Mouse (Mus musculus) forebrain, postnatal 0 days (tissue): ENCODE data around the gene Ugt1a9. TPM values are rescaled to one million over a fixed set of nuclear protein-coding genes. Genes with fewer than 3 reads are reported as not detected.
"Not testable (repeated sequence)": the region's sequence is repeated elsewhere in the genome, so short reads cannot be mapped to it uniquely, and the experiment has no call there.

ENCODE experiments used
- ATAC-seq: fragments of 200-750 bp; cut with Nextera tagmentation; 2 replicates; pipeline ENCODE4 v1.8.0; 2017; ENCODE audit warnings: mild to moderate bottlenecking, moderate library complexity
- DNase-seq: peaks from one replicate; pipeline ENCODE4 v3.0.0-alpha.2; 2015
- H3K27ac ChIP-seq: fragments of 300-500 bp; sonication (generic); 2 replicates; pipeline ENCODE4 v1.5.1; 2014; ENCODE audit warnings: low read depth, mild to moderate bottlenecking, antibody characterized with exemption, low read length, moderate library complexity, mixed read lengths
- H3K27me3 ChIP-seq: fragments of 300-500 bp; sonication (generic); 2 replicates; pipeline ENCODE4 v1.6.1; 2014; ENCODE audit warnings: mild to moderate bottlenecking, low read length, mixed read lengths; ENCODE audit not compliant: insufficient read depth
- H3K36me3 ChIP-seq: fragments of 300-500 bp; sonication (generic); 2 replicates; pipeline ENCODE4 v1.6.1; 2014; ENCODE audit warnings: mild to moderate bottlenecking, moderate library complexity; ENCODE audit not compliant: insufficient read depth
- H3K4me1 ChIP-seq: fragments of 300-500 bp; sonication (generic); 2 replicates; pipeline ENCODE4 v1.6.1; 2014; ENCODE audit warnings: antibody characterized with exemption; ENCODE audit not compliant: insufficient read depth
- H3K4me2 ChIP-seq: fragments of 300-500 bp; sonication (generic); 2 replicates; pipeline ENCODE4 v1.6.1; 2014; ENCODE audit warnings: low read depth, mild to moderate bottlenecking, moderate library complexity
- H3K4me3 ChIP-seq: fragments of 300-500 bp; sonication (generic); 2 replicates; pipeline ENCODE4 v1.5.1; 2014; ENCODE audit warnings: low read depth, low read length, mixed read lengths
- H3K9ac ChIP-seq: fragments of 300-500 bp; sonication (generic); 2 replicates; pipeline ENCODE4 v1.6.1; 2014; ENCODE audit warnings: mild to moderate bottlenecking
- H3K9me3 ChIP-seq: fragments of 300-500 bp; sonication (generic); 2 replicates; pipeline ENCODE4 v1.6.1; 2016; ENCODE audit warnings: low read length
- CTCF ChIP-seq: sonication (generic); IDR thresholded peaks from 2 replicates; pipeline ENCODE4 v1.5.1; 2016; ENCODE audit warnings: antibody characterized with exemption, control low read depth, low read depth
- WGBS: fragments of 180-500 bp; shearing (Covaris S2); extraction: QIAGEN DNeasy Blood & Tissue Kit; methylation state at CpG from one replicate; pipeline ENCODE4 v1.1.7; 2014; 5-methylcytosine and 5-hydroxymethylcytosine counted together
- polyA plus RNA-seq: library from polyadenylated mRNA; unstranded; fragments of >200 nt; fragmentation: Nextera tagmentation; extraction: Ambion mirVana; gene quantifications from 2 replicates; pipeline ENCODE4 v1.2.1, GENCODE M21; 2015
- total RNA-seq: library from RNA; depleted of rRNA; stranded (reverse); fragments of >200 nt; gene quantifications from 2 replicates; pipeline ENCODE4 v1.2.3, GENCODE M21; 2014

The Ugt1a9 gene
- total and polyA plus RNA-seq, 2 experiments from 2014 or later = not detected

- H3K4me3 ChIP-seq = no peak overlapping the region
- TF ChIP-seq CTCF = no peak
- no peak overlapping the region for H3K9ac ChIP-seq
- no peaks in the 10 kb centered on the region for H3K9me3 ChIP-seq
- no peaks in the 10 kb centered on the region for H3K36me3 ChIP-seq
- WGBS = 86% methylated on average over 4 of the region's 4 CpGs
- H3K27ac ChIP-seq = no peak overlapping the region
- H3K27me3 ChIP-seq = no peaks in the 10 kb centered on the region
- DNase-seq = no peak
- H3K4me2 ChIP-seq = no peak overlapping the region
- no peak for ATAC-seq
- no peaks in the 10 kb centered on the region for H3K4me1 ChIP-seq
Measured at GRCm38 (mm10) chr1:88070902-88071301, 302 bp downstream of the Ugt1a9 start.

GRCm38 (mm10) chr1:88074471-88074870 lies 3.9 kb downstream of the Ugt1a9 start:
- WGBS = 89% methylated on average over 2 of the region's 2 CpGs
- H3K4me3 ChIP-seq = no peak overlapping the region
- H3K9me3 ChIP-seq = no peaks in the 10 kb centered on the region
- ATAC-seq (no peak), DNase-seq (no peak)
- H3K9ac ChIP-seq = no peak overlapping the region
- H3K27ac ChIP-seq = no peak overlapping the region
- TF ChIP-seq CTCF = no peak
- no peak overlapping the region for H3K4me2 ChIP-seq
- H3K36me3 ChIP-seq = no peaks in the 10 kb centered on the region
- no peaks in the 10 kb centered on the region for H3K4me1 ChIP-seq
- H3K27me3 ChIP-seq = no peaks in the 10 kb centered on the region

- Histone ChIP-seq H3K9me3 (no peaks in the 10 kb centered on the region), H3K27me3 (no peaks in the 10 kb centered on the region), H3K36me3 (no peaks in the 10 kb centered on the region), H3K4me3 (no peak overlapping the region), H3K4me2 (no peak overlapping the region), H3K27ac (no peak overlapping the region), H3K9ac (no peak overlapping the region), H3K4me1 (no peaks in the 10 kb centered on the region)
- DNase-seq = no peak
- no peak for ATAC-seq
- TF ChIP-seq CTCF = no peak
- 88% methylated on average over 1 of the region's 1 CpGs for WGBS
Measured at GRCm38 (mm10) chr1:88077128-88077527, 6.5 kb downstream of the Ugt1a9 start.

GRCm38 (mm10) chr1:88081670-88082069 lies 11.1 kb downstream of the Ugt1a9 start:
- Histone ChIP-seq H3K4me2 (no peak overlapping the region), H3K4me1 (no peaks in the 10 kb centered on the region), H3K9me3 (no peaks in the 10 kb centered on the region), H3K9ac (no peak overlapping the region), H3K27ac (no peak overlapping the region), H3K27me3 (no peaks in the 10 kb centered on the region), H3K4me3 (no peak overlapping the region), H3K36me3 (no peaks in the 10 kb centered on the region)
- DNase-seq = no peak
- WGBS = 95% methylated on average over 1 of the region's 1 CpGs
- ATAC-seq = no peak
- TF ChIP-seq CTCF = no peak

- Histone ChIP-seq H3K27me3 (no peaks in the 10 kb centered on the region), H3K4me2 (no peak overlapping the region), H3K4me1 (no peaks in the 10 kb centered on the region), H3K27ac (no peak overlapping the region), H3K36me3 (no peaks in the 10 kb centered on the region), H3K9me3 (no peaks in the 10 kb centered on the region), H3K9ac (no peak overlapping the region), H3K4me3 (no peak overlapping the region)
- ATAC-seq = no peak
- no peak for TF ChIP-seq CTCF
- WGBS = 86% methylated on average over 1 of the region's 1 CpGs
- no peak for DNase-seq
Measured at GRCm38 (mm10) chr1:88086125-88086524, 15.5 kb downstream of the Ugt1a9 start.

GRCm38 (mm10) chr1:88087513-88087912 lies 16.9 kb downstream of the Ugt1a9 start, which contains the start of gene Ugt1a8:
Gene Ugt1a8 (plus strand): TSS chr1:88087813.
- ATAC-seq (no peak), DNase-seq (no peak)
- Histone ChIP-seq H3K27me3 (no peaks in the 10 kb centered on the region), H3K27ac (no peak within 1 kb of the TSS), H3K9ac (no peak within 1 kb of the TSS), H3K4me3 (no peak within 1 kb of the TSS), H3K4me2 (no peak within 1 kb of the TSS), H3K4me1 (no peaks in the 10 kb centered on the region), H3K9me3 (no peaks in the 10 kb centered on the region), H3K36me3 (no peaks in the 10 kb centered on the region)
- 77% methylated on average over 3 of the region's 3 CpGs for WGBS
- TF ChIP-seq CTCF = no peak

- Histone ChIP-seq H3K4me1 (no peaks in the 10 kb centered on the region), H3K36me3 (no peaks in the 10 kb centered on the region), H3K27ac (no peak overlapping the region), H3K9ac (no peak overlapping the region), H3K4me3 (no peak overlapping the region), H3K4me2 (no peak overlapping the region), H3K27me3 (no peaks in the 10 kb centered on the region), H3K9me3 (no peaks in the 10 kb centered on the region)
- no peak for ATAC-seq
- TF ChIP-seq CTCF = no peak
- DNase-seq = no peak
Measured at GRCm38 (mm10) chr1:88092341-88092740, 21.7 kb downstream of the Ugt1a9 start.

GRCm38 (mm10) chr1:88094270-88094676 lies 23.7 kb downstream of the Ugt1a9 start:
- not testable (repeated sequence) for H3K27me3 ChIP-seq, H3K9me3 ChIP-seq, H3K4me3 ChIP-seq, H3K27ac ChIP-seq, ATAC-seq, DNase-seq, H3K4me1 ChIP-seq, H3K4me2 ChIP-seq, H3K36me3 ChIP-seq, H3K9ac ChIP-seq
- TF ChIP-seq CTCF = peak; percentile 42
- WGBS = 65% methylated on average over 3 of the region's 3 CpGs
